Mouse (Mus musculus): Measurements from ENCODE around the gene Ccl7. TPM values are rescaled to one million over a fixed set of nuclear protein-coding genes. Genes with fewer than 3 reads are reported as not detected.

Ccl7 gene
- total RNA-seq, 1 experiment from 2014 or later, result 0.43 TPM

GRCm38 (mm10) chr11:82035356-82035755, 10.2 kb upstream of the Ccl7 start, which contains the start of gene Ccl2:
Gene Ccl2, plus strand, starts transcription at chr11:82035571.
- peak; percentile 65 for DNase-seq

GRCm38 (mm10) chr11:82035857-82036256, 9.7 kb upstream of the Ccl7 start:
- DNase-seq, result no peak

- no peak for DNase-seq
Observed at GRCm38 (mm10) chr11:82038535-82038934, 7.0 kb upstream of the Ccl7 start, which contains the start of gene Gm17268. Gene Gm17268, minus strand, starts transcription at chr11:82038562.

DNA sequence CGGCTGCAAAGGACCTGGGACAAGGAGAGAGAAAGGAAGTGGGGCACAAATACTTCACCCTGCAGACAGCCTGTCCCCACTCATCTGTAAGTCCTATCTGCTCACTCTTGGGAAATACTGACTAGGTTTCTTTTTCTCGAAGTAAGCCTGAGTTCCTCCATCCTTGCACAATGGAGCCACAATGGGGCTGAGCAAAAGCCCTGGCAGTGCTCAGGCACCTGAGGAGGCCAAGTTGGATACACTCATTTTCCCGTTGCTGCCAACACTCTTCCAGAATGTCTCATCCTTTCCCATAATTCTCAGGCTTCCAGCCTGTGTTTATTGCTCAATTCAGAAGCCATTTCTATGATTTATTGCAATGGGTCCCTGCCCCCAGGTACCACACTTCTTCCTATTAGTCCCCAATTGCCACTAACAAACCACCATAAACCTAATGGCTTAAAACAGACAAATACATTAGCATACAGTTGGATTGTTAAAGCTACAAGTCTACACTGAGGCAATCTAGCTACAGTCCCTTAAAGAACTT, 6.3 kb upstream of the Ccl7 start:
- DNase-seq, result peak; percentile 10

- no peak for DNase-seq
Observed at GRCm38 (mm10) chr11:82041671-82042080, 3.8 kb upstream of the Ccl7 start.

- peak; percentile 16 for DNase-seq
Observed at GRCm38 (mm10) chr11:82047746-82048415, 2.4 kb downstream of the Ccl7 start.

GRCm38 (mm10) chr11:82053849-82054248, 8.3 kb downstream of the Ccl7 start:
- no peak for DNase-seq

DNA sequence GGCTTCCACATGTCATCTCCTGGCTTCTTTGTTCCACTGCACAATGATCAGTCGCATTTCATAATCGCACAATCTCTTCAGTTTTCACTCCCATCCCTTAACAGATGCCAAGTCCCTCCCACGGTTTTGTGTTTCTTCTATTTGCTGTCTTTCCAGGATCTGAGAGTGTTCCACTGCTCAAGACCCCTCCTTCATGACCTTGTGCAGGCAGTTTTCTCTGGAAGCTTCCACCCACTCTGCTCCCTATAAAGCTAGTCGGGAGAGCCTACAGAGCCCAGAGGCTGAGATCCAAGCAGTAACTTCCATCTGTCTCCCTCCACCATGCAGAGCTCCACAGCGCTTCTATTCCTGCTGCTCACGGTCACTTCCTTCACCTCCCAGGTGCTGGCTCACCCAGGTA, 12.1 kb downstream of the Ccl7 start, which contains the start of gene Ccl11:
Ccl11 (plus strand) TSS at position 178 of the 400 bp plus-strand sequence.
- no peak for DNase-seq

- no peak for DNase-seq
Observed at GRCm38 (mm10) chr11:82062226-82062625, 16.7 kb downstream of the Ccl7 start.

DNA sequence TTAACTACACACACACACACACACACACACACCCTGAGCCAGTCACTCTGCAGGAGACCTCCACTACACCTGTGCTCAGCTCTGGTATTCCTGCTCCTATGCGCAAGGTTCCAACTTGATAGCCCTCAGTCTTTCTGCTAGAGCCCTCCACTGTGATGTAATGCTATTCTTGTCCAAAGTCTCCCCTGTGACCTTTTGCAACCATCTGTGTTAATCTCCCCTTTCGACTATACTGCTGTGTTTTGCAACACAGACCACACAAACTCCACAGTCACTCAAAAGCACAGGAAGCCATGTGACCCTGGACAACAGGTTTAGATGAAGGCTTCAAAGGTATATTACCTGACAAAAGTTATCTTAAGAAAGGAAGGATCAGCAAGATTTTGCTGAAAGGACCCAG, 17.9 kb downstream of the Ccl7 start:
- DNase-seq, result no peak

- no peak for DNase-seq
Observed at GRCm38 (mm10) chr11:82066953-82067571, 21.6 kb downstream of the Ccl7 start.

DNA sequence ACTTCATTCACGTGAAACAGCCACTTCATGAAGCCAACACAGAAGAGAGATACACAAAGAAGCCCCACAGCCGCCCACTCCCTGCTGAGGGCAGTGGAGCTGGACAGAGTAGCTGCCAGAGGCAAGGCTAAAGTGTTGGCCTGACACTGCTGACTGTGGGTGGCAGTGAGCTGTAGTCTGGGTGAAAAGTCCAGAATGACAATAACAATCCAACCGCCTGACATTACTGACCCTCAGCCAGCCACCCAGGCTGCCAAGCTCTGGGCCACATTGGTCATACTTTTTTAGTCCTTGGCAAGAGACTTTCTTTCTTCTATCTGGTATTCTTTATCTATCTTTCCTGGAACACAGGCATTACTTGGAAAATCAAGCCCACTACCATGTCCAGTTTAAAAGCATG, 25.6 kb downstream of the Ccl7 start:
- DNase-seq, result no peak

DNA sequence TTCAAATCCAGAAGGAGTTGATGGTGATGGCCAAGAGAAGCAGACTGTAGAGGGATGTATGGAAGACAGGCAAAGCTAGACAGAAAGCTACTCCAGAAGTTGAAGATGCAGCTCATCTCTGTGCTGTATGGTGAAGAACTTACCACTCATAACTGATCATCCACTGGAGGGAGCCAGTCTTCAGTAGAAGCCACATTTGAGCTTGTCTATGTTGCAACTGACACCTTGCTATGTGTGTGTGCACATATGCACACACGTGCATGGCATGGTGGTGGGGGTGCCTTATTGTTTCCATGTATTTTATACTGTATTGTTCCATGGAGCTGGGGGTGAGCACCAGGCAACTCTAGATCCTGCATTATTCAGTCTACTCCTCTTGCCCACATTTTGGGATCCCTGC, 26.9 kb downstream of the Ccl7 start:
- no peak for DNase-seq

- no peak for DNase-seq
Observed at GRCm38 (mm10) chr11:82072984-82073383, 27.5 kb downstream of the Ccl7 start.

GRCm38 (mm10) chr11:82073686-82074085, 28.2 kb downstream of the Ccl7 start:
- DNase-seq, result no peak

DNA sequence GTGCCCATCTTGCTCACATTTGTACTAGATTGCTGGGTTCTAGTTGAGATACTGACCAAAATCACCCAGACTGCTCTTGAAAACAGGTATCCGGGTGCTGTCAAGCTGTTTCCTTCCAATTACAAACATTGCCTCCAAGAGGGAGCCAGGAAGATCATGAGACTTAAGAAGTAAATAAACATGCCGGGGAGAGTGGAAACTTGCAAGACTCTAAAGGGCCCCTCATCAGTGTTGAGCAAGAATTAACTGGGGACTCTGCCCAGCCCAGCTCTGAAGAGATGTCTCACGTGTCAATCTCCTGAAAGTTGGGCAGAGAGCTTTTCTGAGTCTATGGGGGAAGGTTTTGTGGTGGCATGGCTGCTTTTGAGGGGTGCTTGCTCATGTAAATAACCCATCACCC, 31.5 kb downstream of the Ccl7 start:
- DNase-seq, result no peak

DNA sequence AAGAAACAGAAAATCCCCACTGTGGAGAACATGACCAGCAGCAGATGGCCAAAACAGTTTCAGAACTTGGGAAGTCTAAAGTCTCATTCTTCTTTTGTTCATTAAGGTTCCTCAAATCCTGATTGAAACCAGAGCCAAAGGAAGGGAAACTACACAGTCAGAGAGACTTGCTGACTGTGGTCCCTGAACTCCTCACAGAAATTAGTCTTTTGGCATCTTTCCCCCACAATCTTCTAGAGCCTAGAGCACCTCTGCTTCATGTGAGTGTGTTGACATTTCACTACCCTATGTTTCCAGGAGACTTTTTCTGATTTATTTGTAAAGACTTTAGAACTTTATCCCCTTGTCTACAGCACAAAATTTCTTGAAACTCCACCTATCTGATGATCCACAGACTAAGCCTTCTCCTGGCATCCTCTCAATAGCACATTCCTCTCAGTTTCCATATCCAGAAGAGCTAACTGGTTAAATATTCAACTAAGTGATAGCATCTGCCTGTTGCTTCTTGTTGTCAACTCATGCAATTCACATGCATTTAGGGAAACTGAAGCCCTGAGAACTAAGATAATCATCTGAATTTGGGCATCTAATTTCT, 32.7 kb downstream of the Ccl7 start:
- DNase-seq, result no peak

GRCm38 (mm10) chr11:82080865-82081264, 35.4 kb downstream of the Ccl7 start:
- DNase-seq, result no peak

GRCm38 (mm10) chr11:82084360-82084759, 38.8 kb downstream of the Ccl7 start:
- no peak for DNase-seq
